Mouse (Mus musculus) forebrain, embryonic 11.5 days (tissue): Measurements from ENCODE around the gene Ksr2. TPM values are rescaled to one million over a fixed set of nuclear protein-coding genes. Genes with fewer than 3 reads are reported as not detected.

Source experiments
- ATAC-seq: fragments of 200-750 bp; cut with Nextera tagmentation; replicated peaks from 2 replicates; pipeline ENCODE4 v1.8.0; 2017; ENCODE audit warnings: moderate TSS enrichment; ENCODE audit not compliant: low FRiP score
- DNase-seq: peaks from one replicate; pipeline ENCODE4 v3.0.0-alpha.2; 2017; ENCODE audit warnings: low spot score
- H3K27ac ChIP-seq: fragments of 300-500 bp; sonication (generic); 2 replicates; pipeline ENCODE4 v1.5.1; 2014; ENCODE audit warnings: low read depth, low read length
- H3K27me3 ChIP-seq: fragments of 300-500 bp; sonication (generic); 2 replicates; pipeline ENCODE4 v1.6.1; 2014; ENCODE audit warnings: mild to moderate bottlenecking, low read length, mixed read lengths; ENCODE audit not compliant: control insufficient read depth, insufficient read depth
- H3K36me3 ChIP-seq: fragments of 300-500 bp; sonication (generic); 2 replicates; pipeline ENCODE4 v1.6.1; 2014; ENCODE audit warnings: mild to moderate bottlenecking, low read length, moderate library complexity, mixed read lengths; ENCODE audit not compliant: control insufficient read depth, insufficient read depth
- H3K4me1 ChIP-seq: fragments of 300-500 bp; sonication (generic); replicated peaks from 2 replicates; pipeline ENCODE4 v1.6.1; 2014; ENCODE audit warnings: low read length, mixed read lengths; ENCODE audit not compliant: control insufficient read depth, insufficient read depth
- H3K4me2 ChIP-seq: fragments of 300-500 bp; sonication (generic); 2 replicates; pipeline ENCODE4 v1.6.1; 2014; ENCODE audit warnings: low read depth, mild to moderate bottlenecking, low read length, moderate library complexity, mixed read lengths; ENCODE audit not compliant: severe bottlenecking
- H3K4me3 ChIP-seq: fragments of 300-500 bp; sonication (generic); 2 replicates; pipeline ENCODE4 v1.5.1; 2014; ENCODE audit warnings: low read depth, low read length
- H3K9ac ChIP-seq: fragments of 300-500 bp; sonication (generic); 2 replicates; pipeline ENCODE4 v1.6.1; 2014; ENCODE audit warnings: low read length
- H3K9me3 ChIP-seq: fragments of 300-500 bp; sonication (generic); 2 replicates; pipeline ENCODE4 v1.6.1; 2016; ENCODE audit warnings: low read length, mixed read lengths; ENCODE audit not compliant: control insufficient read depth
- WGBS: fragments of 180-500 bp; shearing (Covaris S2); extraction: QIAGEN DNeasy Blood & Tissue Kit; methylation state at CpG from one replicate; pipeline ENCODE4 v1.1.7; 2014; 5-methylcytosine and 5-hydroxymethylcytosine counted together
- polyA plus RNA-seq: library from polyadenylated mRNA; unstranded; fragments of >200 nt; fragmentation: Nextera tagmentation; extraction: Ambion mirVana; gene quantifications from 2 replicates; pipeline ENCODE4 v1.2.1, GENCODE M21; 2014

The Ksr2 gene
- polyA plus RNA-seq, 1 experiment from 2014 or later = 1.2 TPM

DNA sequence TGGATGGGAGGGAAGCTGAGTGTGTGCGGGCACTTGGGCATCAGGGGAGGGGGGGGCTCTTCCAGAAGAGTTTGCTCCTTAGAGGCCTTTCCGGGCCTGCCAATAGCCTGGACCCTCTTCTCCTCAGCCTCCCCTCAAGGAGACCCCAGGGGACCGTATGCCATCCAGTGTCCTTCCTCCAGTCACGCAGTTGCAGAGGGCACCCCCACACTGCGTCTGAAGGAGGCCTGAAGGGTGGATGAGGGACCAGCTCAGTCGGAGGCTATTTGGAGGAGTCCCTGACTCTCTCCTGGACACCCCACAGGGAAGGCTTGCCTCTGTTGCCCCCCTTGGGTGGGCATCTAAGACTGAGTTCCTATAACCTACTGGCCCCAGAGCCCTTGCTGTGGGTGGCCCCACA, 367.4 kb downstream of the Ksr2 start:
- Histone ChIP-seq H3K4me1 (peaks cover 2% of the 10 kb centered on the region; the same call in 1 of the 2 replicates), H3K27me3 (no peaks in the 10 kb centered on the region), H3K9ac (no peak overlapping the region), H3K4me2 (no peak overlapping the region), H3K36me3 (no peaks in the 10 kb centered on the region), H3K27ac (no peak overlapping the region), H3K9me3 (no peaks in the 10 kb centered on the region), H3K4me3 (no peak overlapping the region)
- 61% methylated on average over 6 of the region's 6 CpGs for WGBS
- ATAC-seq (no peak), DNase-seq (no peak)

DNA sequence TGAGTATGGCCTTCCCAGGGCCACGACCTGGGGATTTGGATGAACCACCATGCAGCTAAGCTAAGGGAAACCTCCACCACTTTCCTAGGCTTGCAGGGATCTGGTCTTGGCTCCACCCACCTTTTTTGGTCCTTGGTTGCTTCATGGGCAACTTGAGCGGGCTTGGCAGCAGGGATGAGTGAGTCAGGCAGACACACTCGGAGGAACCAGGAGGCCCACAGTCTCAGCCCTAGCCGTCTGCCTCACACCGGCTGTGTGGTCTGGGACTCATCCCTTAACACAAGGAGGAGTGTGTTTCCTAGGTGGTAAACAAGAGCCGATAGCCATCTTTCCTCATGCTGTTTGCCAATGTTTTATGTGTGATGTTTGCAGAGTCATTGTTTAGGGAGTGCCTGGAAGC, 376.3 kb downstream of the Ksr2 start:
- Histone ChIP-seq H3K27ac (no peak overlapping the region), H3K4me1 (no peaks in the 10 kb centered on the region), H3K4me3 (no peak overlapping the region), H3K27me3 (no peaks in the 10 kb centered on the region), H3K36me3 (no peaks in the 10 kb centered on the region), H3K9ac (no peak overlapping the region), H3K9me3 (no peaks in the 10 kb centered on the region), H3K4me2 (no peak overlapping the region)
- 76% methylated on average over 6 of the region's 6 CpGs for WGBS
- no peak for DNase-seq
- ATAC-seq = no peak

DNA sequence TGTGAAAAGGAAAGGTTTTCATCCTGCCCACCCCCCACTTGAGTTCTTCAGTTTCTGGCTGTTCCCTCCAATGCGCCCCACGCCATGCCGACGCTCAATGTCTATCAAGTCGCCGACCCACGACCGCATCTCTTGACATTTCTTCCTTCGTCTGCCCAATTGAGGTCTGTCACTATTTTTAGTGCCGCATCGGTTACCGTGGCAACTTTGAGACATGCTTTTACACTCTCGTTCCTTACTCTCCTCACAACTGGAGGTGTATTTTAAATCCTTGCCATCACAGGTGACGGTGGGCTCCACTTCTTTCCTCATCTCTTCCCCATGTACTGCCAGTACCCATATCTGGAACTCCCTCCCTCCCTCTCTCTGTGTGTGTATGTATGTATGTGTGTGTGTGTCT, 378.1 kb downstream of the Ksr2 start:
- Histone ChIP-seq H3K36me3 (no peaks in the 10 kb centered on the region), H3K4me3 (no peak overlapping the region), H3K4me2 (no peak overlapping the region), H3K9me3 (no peaks in the 10 kb centered on the region), H3K9ac (no peak overlapping the region), H3K27ac (no peak overlapping the region), H3K27me3 (no peaks in the 10 kb centered on the region), H3K4me1 (no peaks in the 10 kb centered on the region)
- DNase-seq (no peak), ATAC-seq (no peak)
- WGBS = 87% methylated on average over 14 of the region's 14 CpGs

- DNase-seq (no peak), ATAC-seq (no peak)
- Histone ChIP-seq H3K4me2 (no peak overlapping the region), H3K36me3 (no peaks in the 10 kb centered on the region), H3K9me3 (no peaks in the 10 kb centered on the region), H3K27me3 (no peaks in the 10 kb centered on the region), H3K27ac (no peak overlapping the region), H3K4me1 (no peaks in the 10 kb centered on the region), H3K4me3 (no peak overlapping the region), H3K9ac (no peak overlapping the region)
- 84% methylated on average over 9 of the region's 9 CpGs for WGBS
Measured at GRCm38 (mm10) chr5:117800849-117801248, 387.0 kb downstream of the Ksr2 start.

DNA sequence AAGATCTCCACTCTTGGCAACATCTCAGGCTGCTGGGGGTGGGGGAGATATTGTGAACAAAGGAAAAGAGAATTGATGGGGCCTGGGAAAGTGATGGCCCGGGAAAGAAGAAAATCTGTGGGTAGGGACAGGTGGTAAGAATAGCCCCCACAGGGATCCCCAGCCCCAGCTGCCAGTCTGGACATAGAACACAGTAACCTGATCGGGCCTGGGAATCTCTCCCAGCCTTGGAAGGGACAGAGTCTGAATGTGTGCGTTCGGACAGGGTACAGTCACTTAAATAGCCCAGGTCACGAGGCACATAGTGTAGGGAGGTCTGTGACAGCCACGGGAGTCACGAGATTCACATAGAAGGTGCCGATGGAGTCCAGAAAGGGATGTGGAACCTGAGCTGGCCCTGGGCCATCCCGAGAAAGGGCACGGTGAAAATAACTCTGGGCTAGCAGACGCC, 388.3 kb downstream of the Ksr2 start:
- no peaks in the 10 kb centered on the region for H3K36me3 ChIP-seq
- no peaks in the 10 kb centered on the region for H3K4me1 ChIP-seq
- no peak overlapping the region for H3K4me2 ChIP-seq
- 88% methylated on average over 11 of the region's 11 CpGs for WGBS
- H3K9me3 ChIP-seq = no peaks in the 10 kb centered on the region
- no peak for DNase-seq
- no peak for ATAC-seq
- H3K27me3 ChIP-seq = no peaks in the 10 kb centered on the region
- no peak overlapping the region for H3K4me3 ChIP-seq
- H3K27ac ChIP-seq = no peak overlapping the region
- no peak overlapping the region for H3K9ac ChIP-seq

DNA sequence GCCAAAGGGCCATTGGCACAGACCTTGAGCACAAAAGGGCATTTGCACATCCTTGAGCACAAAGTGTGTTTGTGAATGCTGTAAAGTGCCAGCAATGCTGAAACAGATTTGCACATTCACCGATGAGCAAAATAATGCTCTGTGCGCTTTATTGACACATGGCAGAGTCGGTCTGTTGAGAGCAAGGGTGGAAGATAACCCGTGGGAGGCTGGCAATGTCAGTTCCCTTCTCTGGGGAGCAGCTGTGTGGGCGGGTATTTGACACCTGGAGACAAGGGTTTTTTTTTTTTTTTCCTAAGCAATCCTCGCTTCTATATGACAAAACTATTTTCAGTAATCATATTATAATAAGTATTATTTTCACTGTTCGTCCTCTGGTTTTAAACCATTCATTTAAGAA, 389.8 kb downstream of the Ksr2 start:
- no peaks in the 10 kb centered on the region for H3K4me1 ChIP-seq
- 82% methylated on average over 7 of the region's 7 CpGs for WGBS

GRCm38 (mm10) chr5:117810930-117811329, 397.1 kb downstream of the Ksr2 start:
- ATAC-seq = no peak
- Histone ChIP-seq H3K4me2 (no peak overlapping the region), H3K36me3 (no peaks in the 10 kb centered on the region), H3K9ac (no peak overlapping the region), H3K27me3 (no peaks in the 10 kb centered on the region), H3K4me1 (no peaks in the 10 kb centered on the region), H3K9me3 (no peaks in the 10 kb centered on the region), H3K27ac (no peak overlapping the region), H3K4me3 (no peak overlapping the region)
- DNase-seq = no peak
- 89% methylated on average over 7 of the region's 7 CpGs for WGBS

More for the DNA sequence above, 389.8 kb downstream of the Ksr2 start:
- H3K9me3 ChIP-seq = no peaks in the 10 kb centered on the region
- no peaks in the 10 kb centered on the region for H3K36me3 ChIP-seq
- no peak overlapping the region for H3K27ac ChIP-seq
- no peak overlapping the region for H3K4me3 ChIP-seq
- no peak overlapping the region for H3K4me2 ChIP-seq
- H3K27me3 ChIP-seq = no peaks in the 10 kb centered on the region
- no peak overlapping the region for H3K9ac ChIP-seq
- ATAC-seq (no peak), DNase-seq (no peak)

GRCm38 (mm10) chr5:117818800-117819199, 405.0 kb downstream of the Ksr2 start:
- H3K4me2 ChIP-seq = no peak overlapping the region
- no peak overlapping the region for H3K9ac ChIP-seq
- no peaks in the 10 kb centered on the region for H3K9me3 ChIP-seq
- ATAC-seq = no peak
- no peak overlapping the region for H3K27ac ChIP-seq
- H3K4me1 ChIP-seq = no peaks in the 10 kb centered on the region
- no peaks in the 10 kb centered on the region for H3K27me3 ChIP-seq
- no peak for DNase-seq
- no peaks in the 10 kb centered on the region for H3K36me3 ChIP-seq
- WGBS = 79% methylated on average over 6 of the region's 6 CpGs
- no peak overlapping the region for H3K4me3 ChIP-seq

DNA sequence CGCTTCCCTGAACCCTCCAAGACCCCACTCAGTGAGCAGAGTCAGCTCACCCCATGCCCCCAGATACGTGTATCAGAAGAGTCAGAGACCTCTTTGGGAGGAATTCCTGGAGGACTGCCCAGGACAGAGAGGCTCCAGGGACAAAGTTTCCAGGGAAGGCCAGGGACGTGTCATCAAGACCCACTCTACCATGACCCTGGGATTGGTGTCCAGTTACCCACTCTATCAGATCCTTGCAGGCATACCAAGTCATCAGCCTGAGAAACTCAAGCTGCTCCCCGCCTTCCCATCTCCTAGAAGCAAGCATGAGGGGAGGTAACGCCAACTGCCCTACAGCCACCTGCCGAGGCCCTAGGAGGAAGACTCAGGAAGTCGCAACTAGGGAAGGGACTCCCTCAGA, 406.6 kb downstream of the Ksr2 start:
- no peaks in the 10 kb centered on the region for H3K27me3 ChIP-seq
- H3K4me3 ChIP-seq = no peak overlapping the region
- H3K4me1 ChIP-seq = no peaks in the 10 kb centered on the region
- DNase-seq (no peak), ATAC-seq (no peak)
- H3K4me2 ChIP-seq = no peak overlapping the region
- no peaks in the 10 kb centered on the region for H3K36me3 ChIP-seq
- WGBS = 80% methylated on average over 7 of the region's 7 CpGs
- H3K9ac ChIP-seq = no peak overlapping the region
- H3K9me3 ChIP-seq = no peaks in the 10 kb centered on the region
- H3K27ac ChIP-seq = no peak overlapping the region
